Mouse (Mus musculus) megakaryocyte progenitor cell, adult 5-6 weeks (primary cell): ENCODE measurements around the gene Capza1. TPM values are rescaled to one million over a fixed set of nuclear protein-coding genes. Genes with fewer than 3 reads are reported as not detected.
A peak's percentile ranks its signal among the peaks of the same experiment; 100 is the strongest.

Experiments used
- ATAC-seq: replicated peaks from 2 replicates; pipeline ENCODE4 v1.8.0; 2016; ENCODE audit warnings: mild to moderate bottlenecking, moderate TSS enrichment, inconsistent platforms; ENCODE audit not compliant: poor library complexity
- total RNA-seq, 2 experiments: library from RNA; stranded (forward) in 1 of 2; stranded (reverse) in 1 of 2; fragments of 157-497, 149-512 nt in 1 of 2; fragments of 200-1000 nt in 1 of 2; gene quantifications; 2 replicates each; pipeline versions ENCODE4 v1.2.3 to v1.2.4; 2015 to 2017

The Capza1 gene
- total RNA-seq, 2 experiments from 2014 or later: 273 to 294 TPM

- no peak for ATAC-seq
These were observed 73.8 kb downstream of the Capza1 start for GRCm38 (mm10) chr3:104790401-104790937.

GRCm38 (mm10) chr3:104789822-104790221 is 74.5 kb downstream of the Capza1 start:
- no peak for ATAC-seq

DNA sequence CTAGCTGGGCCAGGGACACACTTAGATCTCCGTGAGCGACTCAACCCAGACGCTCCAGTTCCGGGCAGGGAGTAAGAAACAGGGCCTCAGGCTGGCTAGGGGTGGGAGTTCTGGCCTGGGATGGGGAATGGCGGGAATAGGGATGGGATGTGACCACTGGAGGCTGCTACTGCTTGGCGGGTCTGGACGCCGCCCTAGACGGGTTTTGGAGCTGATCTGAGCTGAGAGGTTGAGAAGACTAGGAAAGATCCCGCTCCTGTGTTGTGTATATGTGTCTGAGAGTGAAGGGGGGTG is 75.0 kb downstream of the Capza1 start:
- ATAC-seq: no peak

DNA sequence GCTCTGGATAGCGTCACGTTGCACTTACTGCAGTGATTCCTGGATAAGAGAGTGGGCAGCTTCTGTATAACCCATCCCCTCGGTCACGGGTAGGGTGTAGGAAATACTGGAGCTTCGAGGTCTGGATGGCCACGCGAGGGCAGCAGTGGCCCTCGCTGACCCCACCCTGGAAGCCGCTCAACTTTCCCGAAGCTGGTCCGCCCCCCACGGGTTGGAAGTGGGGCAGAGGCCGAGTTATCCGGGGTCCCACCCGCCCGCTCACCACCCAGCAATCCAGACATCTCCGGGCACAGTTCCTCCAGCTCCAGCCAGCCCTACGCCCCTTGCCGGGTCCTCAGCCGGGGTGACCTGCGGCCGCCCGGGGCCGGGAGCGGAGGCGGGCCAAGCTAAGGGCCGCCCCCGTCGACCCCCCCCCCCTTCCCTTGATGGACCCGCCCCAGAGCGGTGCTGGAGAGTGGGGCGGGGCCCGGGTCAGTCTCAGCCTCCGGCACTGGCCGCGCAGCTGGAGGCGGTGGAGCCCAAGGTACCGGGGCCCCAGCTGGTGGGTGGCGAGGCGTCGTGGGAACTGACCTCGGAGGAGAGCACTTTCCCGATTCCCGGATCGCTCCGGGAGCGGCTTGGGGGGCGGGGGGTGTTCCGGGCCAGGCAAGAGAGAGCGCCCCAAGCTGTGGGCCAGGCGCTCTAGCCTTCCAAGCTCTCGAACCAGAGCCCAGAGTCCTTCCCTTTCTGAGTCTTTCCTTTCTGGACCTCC is 75.6 kb downstream of the Capza1 start:
- peak; percentile 60 for ATAC-seq

DNA sequence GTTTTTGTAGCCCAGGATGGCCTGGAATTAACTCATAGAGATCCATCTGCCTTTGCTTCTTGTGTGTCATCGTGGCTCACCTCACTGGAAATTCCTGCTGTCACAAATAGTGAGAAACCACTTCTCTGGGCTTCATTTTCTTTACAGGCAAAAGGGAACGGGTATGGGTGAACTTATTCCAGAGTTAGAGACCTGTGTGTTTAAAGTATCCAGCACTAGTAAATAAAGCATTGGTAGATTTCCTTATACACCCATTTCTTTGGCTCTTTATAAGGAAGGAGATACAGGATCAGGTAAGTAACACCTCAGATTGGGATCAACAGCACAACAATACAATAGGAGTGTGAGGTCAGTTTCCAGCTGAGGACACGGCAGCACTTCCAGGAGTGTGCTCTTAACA is 76.2 kb downstream of the Capza1 start, which contains the start of gene Rhoc:
Gene Rhoc (plus strand): TSS at position 301 of the 400 bp plus-strand sequence.
- ATAC-seq: no peak

DNA sequence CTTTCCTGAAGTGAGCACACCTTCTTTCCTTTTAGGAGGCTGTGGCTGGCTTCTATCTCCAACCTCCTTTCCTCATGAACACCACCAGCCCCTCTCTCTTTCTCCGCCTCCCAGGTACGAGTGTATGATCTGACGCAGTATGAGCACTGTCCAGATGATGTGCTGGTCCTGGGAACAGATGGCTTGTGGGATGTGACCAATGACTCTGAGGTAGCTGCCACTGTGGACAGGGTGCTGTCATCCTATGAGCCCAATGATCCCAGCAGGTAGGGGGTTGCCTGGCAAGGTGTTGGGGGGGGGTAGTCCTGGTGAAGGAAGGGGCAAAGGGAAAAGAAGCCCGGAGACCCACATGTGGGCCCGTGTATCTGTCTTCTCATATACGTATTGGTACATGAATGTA is 79.0 kb downstream of the Capza1 start:
- ATAC-seq: no peak

- no peak for ATAC-seq
These were observed 80.3 kb downstream of the Capza1 start for GRCm38 (mm10) chr3:104783971-104784500.

DNA sequence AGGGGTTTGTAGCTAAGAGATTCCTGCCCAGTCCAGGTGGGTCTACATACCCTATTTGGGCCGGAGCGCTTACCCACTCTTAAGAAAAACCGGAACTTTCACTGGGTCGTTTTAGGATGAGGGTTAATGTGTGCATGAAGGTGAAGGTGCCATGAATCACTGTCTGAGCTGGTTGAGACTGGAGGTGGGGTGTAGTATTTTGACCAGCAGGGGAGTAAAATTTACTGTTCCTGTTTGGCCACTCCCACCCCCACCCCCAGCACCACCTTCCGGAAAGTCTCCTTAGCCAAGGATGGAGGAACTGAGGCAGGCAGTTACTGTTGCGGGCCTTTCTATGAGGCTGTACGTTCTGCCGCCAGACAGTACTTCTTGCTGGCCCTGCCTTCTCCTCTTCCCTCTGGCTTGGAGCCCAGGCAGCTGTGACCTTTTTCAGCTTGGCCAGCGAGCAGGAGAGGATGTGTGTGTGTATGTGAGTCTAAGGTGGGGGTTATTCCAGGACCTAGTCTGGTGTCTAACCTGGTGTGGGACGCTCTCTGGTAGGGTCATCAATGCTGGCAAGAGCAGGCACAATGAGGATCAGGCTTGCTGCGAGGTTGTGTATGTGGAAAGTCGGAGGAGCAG is 82.1 kb downstream of the Capza1 start:
- ATAC-seq: no peak

- 0 out of 2 replicates have a peak, but pooled peaks have one; percentile 11 for ATAC-seq
These were observed 82.8 kb downstream of the Capza1 start, which contains the start of gene Fam19a3 for GRCm38 (mm10) chr3:104781471-104781903. Gene Fam19a3, minus strand, starts transcription at chr3:104781840.

DNA sequence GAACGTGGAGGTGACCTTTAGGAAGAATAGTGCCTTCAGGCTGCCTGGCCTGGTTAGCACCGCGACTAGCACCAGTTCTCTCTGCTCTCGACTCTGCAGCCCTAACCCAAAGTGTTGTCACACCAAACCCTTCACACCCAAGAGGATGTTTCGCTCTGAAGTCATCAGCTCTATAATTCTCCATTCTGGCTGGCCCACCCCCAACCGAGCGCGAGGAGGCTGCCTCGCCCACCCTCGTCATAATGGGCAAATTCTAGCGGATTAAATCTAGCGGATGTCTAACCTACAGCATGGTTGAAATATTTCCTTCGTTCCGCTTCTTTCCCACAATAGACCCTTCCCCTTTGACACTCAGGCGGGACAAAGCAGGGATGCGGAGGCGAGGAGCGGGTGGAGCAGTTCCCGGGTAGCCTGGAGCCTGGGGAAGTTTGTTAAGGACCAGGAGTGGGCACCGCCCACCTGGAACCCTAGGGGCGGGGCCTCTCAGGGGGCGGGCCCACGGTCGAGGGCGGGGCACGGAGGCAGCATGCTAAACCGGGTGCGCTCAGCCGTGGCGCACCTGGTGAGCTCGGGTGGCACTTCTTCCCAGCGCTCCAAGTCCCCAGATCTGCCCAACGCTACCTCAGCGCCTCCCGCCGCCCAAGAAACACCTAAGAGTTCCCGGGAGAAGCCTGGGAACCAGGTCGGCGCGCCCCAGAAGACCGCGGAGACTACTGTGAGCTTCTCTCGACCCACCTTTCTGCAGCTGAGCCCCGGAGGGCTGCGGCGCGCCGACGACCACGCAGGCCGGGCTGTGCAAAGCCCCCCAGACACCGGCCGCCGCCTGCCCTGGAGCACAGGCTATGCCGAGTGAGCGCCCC is 83.5 kb downstream of the Capza1 start, which contains the start of gene Ppm1j:
Gene Ppm1j (plus strand): TSS at position 496 of the 860 bp plus-strand sequence.
- peak; percentile 33; the same call in 1 of the 2 replicates for ATAC-seq

GRCm38 (mm10) chr3:104779949-104780348 is 84.4 kb downstream of the Capza1 start:
- ATAC-seq: peak; percentile 66

- peak; percentile 26; the same call in 1 of the 2 replicates for ATAC-seq
These were observed 87.0 kb downstream of the Capza1 start for GRCm38 (mm10) chr3:104777342-104777741.

- ATAC-seq: no peak
These were observed 91.0 kb downstream of the Capza1 start for GRCm38 (mm10) chr3:104773301-104773700.

Other genes with a start within 250 kb of the Capza1 start
- 59.7 and 60.3 TPM in 2 replicates for gene Slc16a1, start 225.8 kb downstream of the Capza1 start, total RNA-seq (2015)
- 92.8 and 104 TPM in 2 replicates for gene Slc16a1, start 225.8 kb downstream of the Capza1 start, total RNA-seq (2017)
- not detected in 2 replicates for gene Ppm1j, start 83.4 kb downstream of the Capza1 start, total RNA-seq (2015)
- not detected in 2 replicates for gene Ppm1j, start 83.4 kb downstream of the Capza1 start, total RNA-seq (2017)
- not detected in 2 replicates for gene Fam19a3, start 82.7 kb downstream of the Capza1 start, total RNA-seq (2015)
- not detected in 2 replicates for gene Fam19a3, start 82.7 kb downstream of the Capza1 start, total RNA-seq (2017)
- 0.37 TPM in 1 of 2 replicates, not detected in the other for gene Rhoc, start 76.1 kb downstream of the Capza1 start, total RNA-seq (2015)
- not detected in 2 replicates for gene Rhoc, start 76.1 kb downstream of the Capza1 start, total RNA-seq (2017)
- gene Mov10, start 45.9 kb downstream of the Capza1 start, total RNA-seq (2015): 5.8 and 8.9 TPM in 2 replicates
- gene Mov10, start 45.9 kb downstream of the Capza1 start, total RNA-seq (2017): 2.0 and 4.4 TPM in 2 replicates
- gene St7l, start 500 bp downstream of the Capza1 start, total RNA-seq (2015): 22.8 and 34.5 TPM in 2 replicates
- 28.3 and 30.7 TPM in 2 replicates for gene St7l, start 500 bp downstream of the Capza1 start, total RNA-seq (2017)
- not detected in 2 replicates for gene Wnt2b, start 97.4 kb upstream of the Capza1 start, total RNA-seq (2015)
- gene Wnt2b, start 97.4 kb upstream of the Capza1 start, total RNA-seq (2017): not detected in 2 replicates
- gene Cttnbp2nl, start 188.6 kb upstream of the Capza1 start, total RNA-seq (2015): 0.17 and 0.39 TPM in 2 replicates
- 0.07 TPM in 1 of 2 replicates, not detected in the other for gene Cttnbp2nl, start 188.6 kb upstream of the Capza1 start, total RNA-seq (2017)
- not detected in 2 replicates for gene 4930564D02Rik, start 202.3 kb upstream of the Capza1 start, total RNA-seq (2015)
- gene 4930564D02Rik, start 202.3 kb upstream of the Capza1 start, total RNA-seq (2017): not detected in 2 replicates